Mouse (Mus musculus): ENCODE results near the gene Tlx2.

Tlx2 gene

DNA sequence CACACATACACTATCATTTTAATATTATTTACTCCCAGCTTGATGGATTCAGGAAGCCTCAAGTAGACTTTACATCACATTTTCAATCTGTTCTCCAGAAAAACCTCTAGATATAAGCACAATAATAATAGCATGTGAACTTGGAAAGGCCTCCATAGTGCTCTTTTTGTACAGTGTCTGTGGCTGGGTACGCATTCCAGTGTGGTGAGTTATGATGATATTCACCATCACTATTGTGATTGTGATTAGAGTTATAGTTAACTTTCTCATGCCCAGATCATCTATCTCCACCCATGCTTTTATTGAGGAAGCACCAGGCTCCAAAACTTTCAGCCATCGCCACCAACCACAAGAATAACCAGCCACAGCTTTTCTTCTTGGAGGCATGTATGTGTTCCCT, 46.3 kb downstream of the Tlx2 start:
- DNase-seq (ENCODE audit: low spot score in 2 of 2), result no peak

DNA sequence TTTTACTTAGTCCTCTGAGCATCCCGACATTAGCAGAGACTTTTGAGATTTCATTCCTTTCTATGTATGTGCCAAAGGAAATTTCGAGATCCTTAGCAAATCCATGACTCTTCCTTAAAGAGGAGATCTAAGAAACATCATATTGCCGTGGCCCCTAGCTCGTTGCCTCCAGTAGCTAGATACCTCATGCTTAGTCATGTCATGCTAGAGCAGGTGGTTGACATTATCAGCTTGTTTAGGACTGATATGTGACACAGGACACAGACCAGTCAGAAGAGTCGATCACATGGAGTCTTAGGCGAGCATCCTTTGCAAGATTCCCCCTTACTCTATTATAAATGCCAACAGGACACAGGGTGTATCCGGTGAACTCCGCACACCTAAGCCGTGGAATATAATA, 47.1 kb downstream of the Tlx2 start:
- DNase-seq (ENCODE audit: low spot score in 2 of 2), result no peak

DNA sequence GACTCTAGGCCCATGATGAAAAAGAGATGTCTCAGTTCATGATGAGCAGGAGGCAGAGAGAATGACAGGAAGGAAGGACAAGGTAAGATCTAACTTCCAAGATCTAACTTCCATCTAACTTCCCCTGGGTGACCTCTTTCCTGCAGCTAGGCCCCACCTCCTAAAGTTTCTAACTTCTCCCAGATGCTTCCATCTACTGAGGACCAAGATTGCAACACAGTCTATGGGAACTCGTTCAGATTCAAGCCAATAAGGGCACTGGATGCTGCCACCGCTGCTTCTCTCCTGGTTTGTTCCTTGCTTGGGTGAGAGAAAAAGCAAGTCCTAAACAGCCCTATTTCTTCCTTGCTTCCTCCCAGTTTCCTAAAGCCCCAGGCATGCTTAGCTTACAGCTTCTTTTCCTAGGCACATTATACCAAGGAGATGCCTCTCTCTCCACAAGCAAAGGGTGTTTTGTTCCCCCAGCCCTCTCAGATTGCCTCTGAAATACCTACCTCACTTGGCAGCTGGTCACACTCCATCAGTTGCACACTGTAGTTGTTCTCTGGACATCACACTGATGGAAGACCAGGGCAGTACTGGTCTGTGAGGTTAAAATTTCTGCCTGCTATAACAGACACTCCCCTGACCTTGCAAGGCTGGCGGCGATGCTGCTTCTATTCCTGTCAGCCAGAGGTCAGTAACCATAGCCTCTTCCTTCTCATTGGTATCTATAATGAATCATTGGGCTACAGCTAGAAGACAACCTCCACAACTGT, 49.1 kb downstream of the Tlx2 start:
- DNase-seq (ENCODE audit: low spot score in 2 of 2), result no peak

GRCm38 (mm10) chr6:83020121-83020520, 50.0 kb downstream of the Tlx2 start:
- DNase-seq (ENCODE audit: low spot score in 2 of 2), result no peak

- DNase-seq (ENCODE audit: low spot score in 2 of 2), result no peak
Observed at GRCm38 (mm10) chr6:83019044-83019443, 51.0 kb downstream of the Tlx2 start.
